Mouse (Mus musculus): Measurements from ENCODE around the gene Cebpa.
A peak's percentile ranks its signal among the peaks of the same experiment; 100 is the strongest.

Gene Cebpa

GRCm38 (mm10) chr7:35119506-35120145, 533 bp downstream of the Cebpa start:
- DNase-seq (ENCODE audit: inconsistent age in 2 of 2, low spot score in 1 of 2) = peak; percentile 57 to 88

GRCm38 (mm10) chr7:35120146-35120691, 1.1 kb downstream of the Cebpa start:
- peak; percentile 39 to 82 for DNase-seq (ENCODE audit: inconsistent age in 2 of 2, low spot score in 1 of 2)

GRCm38 (mm10) chr7:35121150-35121549, 2.1 kb downstream of the Cebpa start:
- peak in 1 of 2 experiments; percentile 43 for DNase-seq (ENCODE audit: inconsistent age in 2 of 2, low spot score in 1 of 2)

GRCm38 (mm10) chr7:35122401-35123320, 3.6 kb downstream of the Cebpa start:
- DNase-seq (ENCODE audit: inconsistent age in 2 of 2, low spot score in 1 of 2) = peak in 1 of 2 experiments; percentile 52

GRCm38 (mm10) chr7:35123431-35123953, 4.4 kb downstream of the Cebpa start:
- no peak for DNase-seq (ENCODE audit: inconsistent age in 2 of 2, low spot score in 1 of 2)

- no peak for DNase-seq (ENCODE audit: inconsistent age in 2 of 2, low spot score in 1 of 2)
These were observed 5.1 kb downstream of the Cebpa start for GRCm38 (mm10) chr7:35124216-35124615.

GRCm38 (mm10) chr7:35124745-35125144, 5.7 kb downstream of the Cebpa start:
- DNase-seq (ENCODE audit: inconsistent age in 2 of 2, low spot score in 1 of 2) = no peak

GRCm38 (mm10) chr7:35125971-35126370, 6.9 kb downstream of the Cebpa start:
- peak in 1 of 2 experiments; percentile 66 for DNase-seq (ENCODE audit: inconsistent age in 2 of 2, low spot score in 1 of 2)

GRCm38 (mm10) chr7:35127001-35127400, 7.9 kb downstream of the Cebpa start:
- peak; percentile 44 to 86 for DNase-seq (ENCODE audit: inconsistent age in 2 of 2, low spot score in 1 of 2)

GRCm38 (mm10) chr7:35127721-35128120, 8.6 kb downstream of the Cebpa start:
- DNase-seq (ENCODE audit: inconsistent age in 2 of 2, low spot score in 1 of 2) = peak in 1 of 2 experiments; percentile 78

GRCm38 (mm10) chr7:35128677-35129567, 9.8 kb downstream of the Cebpa start:
- peak in 1 of 2 experiments; percentile 56 for DNase-seq (ENCODE audit: inconsistent age in 2 of 2, low spot score in 1 of 2)

- no peak for DNase-seq (ENCODE audit: inconsistent age in 2 of 2, low spot score in 1 of 2)
These were observed 11.1 kb downstream of the Cebpa start for GRCm38 (mm10) chr7:35130059-35130738.

- DNase-seq (ENCODE audit: inconsistent age in 2 of 2, low spot score in 1 of 2) = no peak
These were observed 11.8 kb downstream of the Cebpa start for GRCm38 (mm10) chr7:35130888-35131287.

GRCm38 (mm10) chr7:35131601-35132000, 12.5 kb downstream of the Cebpa start:
- no peak for DNase-seq (ENCODE audit: inconsistent age in 2 of 2, low spot score in 1 of 2)

- DNase-seq (ENCODE audit: inconsistent age in 2 of 2, low spot score in 1 of 2) = no peak
These were observed 15.5 kb downstream of the Cebpa start for GRCm38 (mm10) chr7:35134621-35135020.

GRCm38 (mm10) chr7:35137524-35137923, 18.4 kb downstream of the Cebpa start:
- no peak for DNase-seq (ENCODE audit: inconsistent age in 2 of 2, low spot score in 1 of 2)

GRCm38 (mm10) chr7:35138481-35138880, 19.4 kb downstream of the Cebpa start:
- no peak for DNase-seq (ENCODE audit: inconsistent age in 2 of 2, low spot score in 1 of 2)

- DNase-seq (ENCODE audit: inconsistent age in 2 of 2, low spot score in 1 of 2) = no peak
These were observed 20.8 kb downstream of the Cebpa start for GRCm38 (mm10) chr7:35139880-35140279.

- DNase-seq (ENCODE audit: inconsistent age in 2 of 2, low spot score in 1 of 2) = no peak
These were observed 22.4 kb downstream of the Cebpa start for GRCm38 (mm10) chr7:35141519-35141918.

GRCm38 (mm10) chr7:35142522-35142921, 23.4 kb downstream of the Cebpa start:
- no peak for DNase-seq (ENCODE audit: inconsistent age in 2 of 2, low spot score in 1 of 2)
